Mouse (Mus musculus): Measurements from ENCODE around the gene Nr2c2ap. TPM values are rescaled to one million over a fixed set of nuclear protein-coding genes. Genes with fewer than 3 reads are reported as not detected.
A peak's percentile ranks its signal among the peaks of the same experiment; 100 is the strongest.

The Nr2c2ap gene
- total RNA-seq, 2 experiments from 2014 or later: 16.3 to 47.8 TPM

DNA sequence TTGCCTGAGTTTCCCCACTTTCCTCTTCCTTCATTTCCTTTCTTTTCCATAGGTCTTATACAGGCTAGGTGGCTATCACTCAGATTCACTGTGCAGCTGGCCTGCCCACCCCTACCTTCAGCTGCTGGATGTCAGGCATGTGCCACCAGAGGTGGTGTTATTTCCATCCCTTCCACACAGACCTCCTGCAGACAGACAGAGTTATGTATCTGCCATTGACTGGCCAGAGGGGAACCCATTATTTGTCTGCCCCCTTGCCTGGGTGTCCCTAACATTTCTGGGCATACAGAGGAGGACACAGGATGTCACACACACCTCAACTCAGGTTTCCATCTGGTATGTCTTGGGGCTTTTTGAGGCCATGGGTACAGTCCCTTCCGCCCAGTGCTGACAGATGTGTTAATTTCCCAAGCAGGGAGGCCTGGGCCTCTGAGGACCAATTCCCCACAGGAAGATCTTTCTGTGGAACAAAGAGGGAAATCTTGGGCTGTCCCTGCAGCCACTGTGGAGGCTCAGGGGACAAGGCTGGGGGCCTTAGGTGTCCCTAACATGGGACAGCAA lies 26.2 kb downstream of the Nr2c2ap start:
- no peak for ATAC-seq (replicated peaks; ENCODE audit: low FRiP score, low TSS enrichment, poor library complexity, severe bottlenecking)

- peak; percentile 90 for ATAC-seq (replicated peaks; ENCODE audit: low FRiP score, low TSS enrichment, poor library complexity, severe bottlenecking)
These were observed 27.1 kb downstream of the Nr2c2ap start for GRCm38 (mm10) chr8:70158069-70158853.

DNA sequence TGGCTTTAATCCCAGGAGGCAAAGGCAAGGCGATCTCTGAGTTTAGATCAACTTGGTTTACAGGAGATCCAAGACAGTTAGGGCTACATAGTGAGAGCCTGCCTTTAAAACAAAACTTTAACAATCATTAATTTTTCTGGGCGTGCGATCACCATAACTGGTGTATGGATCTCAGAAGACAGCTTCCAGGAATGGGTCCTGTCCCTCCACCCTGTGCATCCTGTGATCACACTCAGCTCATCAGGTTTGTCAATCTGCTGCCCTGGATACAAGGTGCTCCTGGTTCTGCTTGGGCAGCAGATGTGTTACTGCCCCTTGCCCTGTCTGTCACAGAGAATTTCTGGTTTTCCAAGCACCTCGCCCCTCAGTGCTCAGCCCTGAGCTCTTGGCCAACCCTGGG lies 28.1 kb downstream of the Nr2c2ap start:
- no peak for ATAC-seq (replicated peaks; ENCODE audit: low FRiP score, low TSS enrichment, poor library complexity, severe bottlenecking)

GRCm38 (mm10) chr8:70160015-70160414 lies 28.9 kb downstream of the Nr2c2ap start:
- ATAC-seq (replicated peaks; ENCODE audit: low FRiP score, low TSS enrichment, poor library complexity, severe bottlenecking): no peak

DNA sequence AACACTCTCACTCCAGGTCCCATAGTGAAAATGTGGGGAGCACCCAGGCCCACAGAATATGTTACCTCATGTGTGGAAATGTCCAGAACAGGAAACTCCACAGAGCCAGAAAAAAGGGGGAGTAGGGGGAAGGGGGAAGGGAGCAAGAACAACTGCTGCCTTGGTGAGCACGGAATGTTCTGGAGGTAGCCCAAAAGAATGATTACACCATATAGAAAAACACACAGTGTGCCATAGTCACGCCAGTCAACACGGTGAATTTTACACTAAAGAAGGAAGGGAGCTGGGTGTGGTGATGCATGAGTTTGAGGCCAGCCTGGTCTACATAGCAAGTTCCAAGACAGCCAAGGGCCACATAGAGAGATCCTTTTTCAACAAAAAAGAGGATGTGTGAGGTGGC lies 32.2 kb downstream of the Nr2c2ap start:
- no peak for ATAC-seq (replicated peaks; ENCODE audit: low FRiP score, low TSS enrichment, poor library complexity, severe bottlenecking)

- ATAC-seq (replicated peaks; ENCODE audit: low FRiP score, low TSS enrichment, poor library complexity, severe bottlenecking): peak; percentile 60
These were observed 35.5 kb downstream of the Nr2c2ap start for GRCm38 (mm10) chr8:70166504-70167110.

GRCm38 (mm10) chr8:70170116-70170515 lies 39.0 kb downstream of the Nr2c2ap start:
- no peak for ATAC-seq (replicated peaks; ENCODE audit: low FRiP score, low TSS enrichment, poor library complexity, severe bottlenecking)

- ATAC-seq (replicated peaks; ENCODE audit: low FRiP score, low TSS enrichment, poor library complexity, severe bottlenecking): no peak
These were observed 39.6 kb downstream of the Nr2c2ap start for GRCm38 (mm10) chr8:70170748-70171147.

DNA sequence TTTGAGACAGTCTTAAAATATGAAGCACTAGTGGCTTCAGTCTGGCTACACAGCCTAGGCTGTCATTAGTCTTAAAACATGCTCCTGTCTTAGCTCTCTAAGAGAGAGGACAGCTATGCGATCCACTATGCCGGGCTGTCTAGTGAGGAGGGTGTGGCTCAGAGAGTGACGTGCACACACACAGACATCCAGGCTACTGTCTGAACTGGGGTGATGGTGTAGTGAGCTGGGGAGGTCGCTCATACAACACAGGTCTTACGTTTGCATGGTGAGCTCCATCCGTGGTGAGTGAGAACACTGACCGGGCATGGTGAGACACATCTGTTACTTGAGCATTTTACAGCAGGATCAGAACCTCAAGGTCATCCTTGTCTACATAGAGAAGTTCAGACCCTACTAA lies 40.1 kb downstream of the Nr2c2ap start:
- no peak for ATAC-seq (replicated peaks; ENCODE audit: low FRiP score, low TSS enrichment, poor library complexity, severe bottlenecking)

GRCm38 (mm10) chr8:70172043-70172681 lies 41.0 kb downstream of the Nr2c2ap start, which contains the start of gene Tmem161a:
Tmem161a (plus strand) TSS chr8:70172356.
- peak; percentile 98 for ATAC-seq (replicated peaks; ENCODE audit: low FRiP score, low TSS enrichment, poor library complexity, severe bottlenecking)

GRCm38 (mm10) chr8:70173320-70173719 lies 42.2 kb downstream of the Nr2c2ap start:
- no peak for ATAC-seq (replicated peaks; ENCODE audit: low FRiP score, low TSS enrichment, poor library complexity, severe bottlenecking)

DNA sequence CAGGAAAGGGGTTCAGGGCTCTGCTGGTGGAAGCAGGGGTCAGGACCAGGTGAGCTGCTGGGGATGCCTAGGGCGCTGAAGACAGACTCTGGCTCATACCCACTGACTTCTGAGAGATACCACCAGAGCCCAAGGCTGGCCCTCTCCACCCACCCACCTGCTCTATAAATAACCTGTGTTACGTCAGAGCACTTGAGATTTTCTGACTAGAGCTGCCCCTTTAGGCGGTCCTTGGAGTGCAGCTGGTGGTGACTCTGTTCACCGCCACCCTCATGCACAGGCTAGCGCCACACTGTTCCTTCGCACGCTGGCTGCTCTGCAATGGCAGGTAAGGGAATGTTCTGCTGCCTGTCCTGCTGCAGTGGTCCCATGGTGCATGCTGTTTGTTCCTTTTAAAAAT lies 42.9 kb downstream of the Nr2c2ap start:
- ATAC-seq (replicated peaks; ENCODE audit: low FRiP score, low TSS enrichment, poor library complexity, severe bottlenecking): no peak

- ATAC-seq (replicated peaks; ENCODE audit: low FRiP score, low TSS enrichment, poor library complexity, severe bottlenecking): no peak
These were observed 47.1 kb downstream of the Nr2c2ap start for GRCm38 (mm10) chr8:70178231-70178630.

- ATAC-seq (replicated peaks; ENCODE audit: low FRiP score, low TSS enrichment, poor library complexity, severe bottlenecking): 0 out of 2 replicates have a peak, but pooled peaks have one; percentile 49
These were observed 47.9 kb downstream of the Nr2c2ap start for GRCm38 (mm10) chr8:70179082-70179481.

GRCm38 (mm10) chr8:70181212-70181902 lies 50.2 kb downstream of the Nr2c2ap start:
- peak; percentile 82 for ATAC-seq (replicated peaks; ENCODE audit: low FRiP score, low TSS enrichment, poor library complexity, severe bottlenecking)

- peak; percentile 4; the same call in 1 of the 2 replicates for ATAC-seq (replicated peaks; ENCODE audit: low FRiP score, low TSS enrichment, poor library complexity, severe bottlenecking)
These were observed 50.7 kb downstream of the Nr2c2ap start for GRCm38 (mm10) chr8:70181903-70182252.

GRCm38 (mm10) chr8:70183194-70183593 lies 52.1 kb downstream of the Nr2c2ap start:
- ATAC-seq (replicated peaks; ENCODE audit: low FRiP score, low TSS enrichment, poor library complexity, severe bottlenecking): no peak
